ENCODE assay signal across 13 mouse cellular contexts in genomic region chr11:68190849-68191248, GRCm38 (mm10).
"Had no signal": no experiment of that assay in that cellular context is flagged by ENCODE, and none has a peak within 500 bp of the region (broad histone marks: within the 10 kb centered on the region; RNA-seq: fewer than 3 reads in every experiment).

No protein-coding gene starts in this region.

- H3K9ac ChIP-seq: limb, embryonic 13.5 days; liver, embryonic 14.5 days; neural tube, embryonic 15.5 days; stomach, embryonic 15.5 days had no signal

- H3K27me3 ChIP-seq: limb, embryonic 13.5 days; neural tube, embryonic 15.5 days; stomach, embryonic 15.5 days had no signal

- H3K4me2 ChIP-seq: limb, embryonic 13.5 days; neural tube, embryonic 15.5 days; stomach, embryonic 15.5 days had no signal

- H3K27ac ChIP-seq: limb, embryonic 13.5 days; liver, embryonic 14.5 days; neural tube, embryonic 15.5 days; stomach, embryonic 15.5 days had no signal

- H3K4me3 ChIP-seq: limb, embryonic 13.5 days; myocyte; neural tube, embryonic 15.5 days; stomach, embryonic 15.5 days had no signal

- ATAC-seq: inflammation-experienced regulatory T-cells, adult 6 months; intestine, postnatal 0 days had no signal

- H3K9me3 ChIP-seq: limb, embryonic 13.5 days; neural tube, embryonic 15.5 days; stomach, embryonic 15.5 days had no signal

- H3K36me3 ChIP-seq: limb, embryonic 13.5 days; neural tube, embryonic 15.5 days; stomach, embryonic 15.5 days had no signal

- DNase-seq: kidney, adult 8-10 months; kidney, postnatal 25 days; lung, adult 18-20 months; midbrain, embryonic 14.5 days; thymus, adult 18-20 months; thymus, postnatal 14 days had no signal
